ENCODE assay signal across 11 mouse cellular contexts in the genomic region with DNA sequence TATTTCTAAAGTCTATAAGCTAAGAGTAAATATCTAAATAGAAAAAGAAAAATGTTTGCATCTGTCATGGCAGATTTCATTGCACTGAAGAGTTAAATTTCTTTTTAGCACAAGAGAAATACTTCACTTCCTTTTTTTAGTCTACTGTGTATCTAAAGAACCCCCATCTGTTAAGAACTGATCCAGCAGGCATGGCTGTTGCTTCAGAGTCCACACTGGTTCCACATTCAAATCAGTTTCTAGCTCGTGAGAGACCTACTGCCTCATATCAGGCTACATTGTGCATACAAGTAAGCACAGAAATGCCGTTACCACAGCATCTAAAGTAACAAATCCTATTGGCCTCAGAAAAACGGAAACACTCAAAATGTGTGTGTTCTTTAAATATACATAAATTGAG. TPM values are rescaled to one million over a fixed set of nuclear protein-coding genes. Genes with fewer than 3 reads are reported as not detected.
DNase-seq lines count a peak whose midpoint lies in the region; ATAC-seq and TF ChIP-seq lines count a peak whose summit lies in the region.
"Had no signal": no experiment of that assay in that cellular context is flagged by ENCODE, and none has a peak within 500 bp of the region (broad histone marks: within the 10 kb centered on the region; RNA-seq: fewer than 3 reads in every experiment).

No protein-coding gene starts in this region.

- no peak for TF ChIP-seq POLR2A in MEL (IDR thresholded peaks at IDR 0.05; ENCODE audit: control insufficient read depth in 1 of 2, insufficient read depth in 1 of 2, low read depth in 1 of 2, low read length in 2 of 2, poor library complexity in 1 of 2)
- TF ChIP-seq POLR2A in limb, embryonic 14.5 days (IDR thresholded peaks at IDR 0.05; ENCODE audit: borderline replicate concordance, extremely low read depth, insufficient read depth, insufficient read length): no peak

- no peak overlapping the region for H3K9ac ChIP-seq in heart, embryonic 14.5 days (ENCODE audit: low read length)
- H3K9ac ChIP-seq in MEL (ENCODE audit: control insufficient read depth, low read depth, low read length, poor library complexity, severe bottlenecking): no peak overlapping the region
- no peak overlapping the region for H3K9ac ChIP-seq in forebrain, embryonic 11.5 days (ENCODE audit: low read length)
- no peak overlapping the region for H3K9ac ChIP-seq in limb, embryonic 14.5 days (ENCODE audit: low read depth, low read length, severe bottlenecking)

- no peak for ATAC-seq in heart, embryonic 14.5 days (ENCODE audit: insufficient number of reproducible peaks, insufficient read depth, low FRiP score, low read depth)
- ATAC-seq in forebrain, embryonic 11.5 days (replicated peaks; ENCODE audit: low FRiP score): no peak
- ATAC-seq in limb, embryonic 14.5 days (ENCODE audit: low FRiP score, low read depth): no peak

- no peak for TF ChIP-seq CTCF in MEL (IDR thresholded peaks at IDR 0.05 in 2 of 3, conservative IDR thresholded peaks at IDR 0.05 in 1 of 3; ENCODE audit: control insufficient read depth in 1 of 3, insufficient read depth in 1 of 3, low read depth in 2 of 3, low read length in 3 of 3, poor library complexity in 1 of 3, severe bottlenecking in 1 of 3)

- peaks cover 2 to 23% of the 10 kb centered on the region in 2 experiments; a peak in 3 of 4 replicates for H3K4me1 ChIP-seq in heart, embryonic 14.5 days (ENCODE audit: control insufficient read depth in 2 of 2, insufficient read depth in 2 of 2, low read length in 2 of 2)
- H3K4me1 ChIP-seq in MEL (ENCODE audit: control insufficient read depth in 1 of 2, insufficient read depth in 2 of 2, low read length in 2 of 2): no peaks in the 10 kb centered on the region
- peaks cover 5% of the 10 kb centered on the region; the same call in 1 of the 2 replicates for H3K4me1 ChIP-seq in forebrain, embryonic 11.5 days (replicated peaks; ENCODE audit: control insufficient read depth, insufficient read depth, low read length)
- H3K4me1 ChIP-seq in limb, embryonic 14.5 days (ENCODE audit: control insufficient read depth, insufficient read depth, low read length): peaks cover 2% of the 10 kb centered on the region; the same call in 1 of the 2 replicates

- H3K27ac ChIP-seq in heart, embryonic 14.5 days (replicated peaks in 1 of 2; ENCODE audit: control insufficient read depth in 1 of 2, insufficient read depth in 1 of 2, low read depth in 2 of 2, low read length in 2 of 2): no peak overlapping the region
- no peak overlapping the region for H3K27ac ChIP-seq in MEL (ENCODE audit: control insufficient read depth, low read depth, low read length)
- H3K27ac ChIP-seq in forebrain, embryonic 11.5 days (ENCODE audit: low read depth, low read length): no peak overlapping the region
- no peak overlapping the region for H3K27ac ChIP-seq in limb, embryonic 14.5 days (replicated peaks; ENCODE audit: low read depth, low read length)

- TF ChIP-seq EP300 in MEL (IDR thresholded peaks at IDR 0.05; ENCODE audit: low read depth in 1 of 2, low read length in 2 of 2): peak; percentile 53 to 68

- H3K27me3 ChIP-seq in heart, embryonic 14.5 days (ENCODE audit: control insufficient read depth, insufficient read depth, low read length): no peaks in the 10 kb centered on the region
- H3K27me3 ChIP-seq in MEL (ENCODE audit: control insufficient read depth in 1 of 2, insufficient read depth in 2 of 2, low read length in 2 of 2): no peaks in the 10 kb centered on the region; a peak in 1 of 4 replicates
- no peaks in the 10 kb centered on the region for H3K27me3 ChIP-seq in forebrain, embryonic 11.5 days (ENCODE audit: control insufficient read depth, insufficient read depth, low read length)
- H3K27me3 ChIP-seq in limb, embryonic 14.5 days (ENCODE audit: control insufficient read depth, insufficient read depth, low read length): no peaks in the 10 kb centered on the region

- intact Hi-C loops in gastrocnemius, postnatal 36 days (cut with DNase I): no loop called here
- intact Hi-C loops in gastrocnemius, postnatal 14 days (cut with DNase I; ENCODE audit: low total_unique reads): no loop called here

- DNase-seq in heart, adult 11 months: no peak
- DNase-seq in MEL (ENCODE audit: low read depth, low spot score): peak; percentile 70
- no peak for DNase-seq in forebrain, embryonic 11.5 days (ENCODE audit: low spot score)
- DNase-seq in limb, embryonic 14.5 days (ENCODE audit: low spot score): no peak
- DNase-seq in gastrocnemius, postnatal 36 days: no peak
- no peak for DNase-seq in gastrocnemius, postnatal 14 days
- DNase-seq in adrenal gland, postnatal 4 days (ENCODE audit: low spot score in 2 of 2): no peak
- DNase-seq: adrenal gland, postnatal 14 days; kidney, adult 9 months had no signal

- TF ChIP-seq RAD21 in MEL (IDR thresholded peaks at IDR 0.05; ENCODE audit: low read depth, low read length): no peak

- H3K9me3 ChIP-seq in heart, embryonic 14.5 days (ENCODE audit: control insufficient read depth, low read length): no peaks in the 10 kb centered on the region
- H3K9me3 ChIP-seq in MEL (replicated peaks; ENCODE audit: insufficient read depth, low read length): no peaks in the 10 kb centered on the region
- no peaks in the 10 kb centered on the region for H3K9me3 ChIP-seq in forebrain, embryonic 11.5 days (ENCODE audit: control insufficient read depth, low read length)
- H3K9me3 ChIP-seq in limb, embryonic 14.5 days (ENCODE audit: control insufficient read depth, low read length): no peaks in the 10 kb centered on the region

- H3K4me3 ChIP-seq in heart, embryonic 14.5 days (ENCODE audit: control insufficient read depth in 1 of 2, insufficient read depth in 1 of 2, low read depth in 1 of 2, low read length in 2 of 2): peak overlapping the region in 1 of 2 experiments; percentile 96; a peak in 2 of 4 replicates
- no peak overlapping the region for H3K4me3 ChIP-seq in MEL (ENCODE audit: control insufficient read depth in 1 of 2, insufficient read depth in 1 of 2, low read depth in 2 of 2, low read length in 2 of 2)
- peak overlapping the region; percentile 91 for H3K4me3 ChIP-seq in forebrain, embryonic 11.5 days (ENCODE audit: low read depth, low read length)
- no peak overlapping the region for H3K4me3 ChIP-seq in limb, embryonic 14.5 days (replicated peaks; ENCODE audit: low read length)
- H3K4me3 ChIP-seq: erythroblast, embryonic 14.5 days had no signal

- no peaks in the 10 kb centered on the region for H3K79me2 ChIP-seq in MEL (ENCODE audit: control insufficient read depth, insufficient read depth, low read length, poor library complexity)

- WGBS in heart, embryonic 14.5 days: 49% methylated on average over 3 of the region's 3 CpGs
- WGBS in forebrain, embryonic 11.5 days: 44% methylated on average over 3 of the region's 3 CpGs
- 49% methylated on average over 3 of the region's 3 CpGs for WGBS in limb, embryonic 14.5 days

- H3K4me2 ChIP-seq in heart, embryonic 14.5 days (ENCODE audit: low read length): peak overlapping the region; percentile 81
- peak overlapping the region; percentile 8; the same call in 1 of the 2 replicates for H3K4me2 ChIP-seq in forebrain, embryonic 11.5 days (ENCODE audit: low read depth, low read length, severe bottlenecking)
- H3K4me2 ChIP-seq in limb, embryonic 14.5 days (replicated peaks; ENCODE audit: low read depth, low read length, severe bottlenecking): peak overlapping the region; percentile 92; the same call in 1 of the 2 replicates

- no peaks in the 10 kb centered on the region for H3K36me3 ChIP-seq in heart, embryonic 14.5 days (ENCODE audit: control insufficient read depth, insufficient read depth, low read length)
- peaks cover 0 to 6% of the 10 kb centered on the region in 2 experiments; a peak in 2 of 4 replicates for H3K36me3 ChIP-seq in MEL (ENCODE audit: control insufficient read depth in 1 of 2, insufficient read depth in 2 of 2, low read length in 2 of 2)
- H3K36me3 ChIP-seq in forebrain, embryonic 11.5 days (ENCODE audit: control insufficient read depth, insufficient read depth, low read length): no peaks in the 10 kb centered on the region
- no peaks in the 10 kb centered on the region for H3K36me3 ChIP-seq in limb, embryonic 14.5 days (ENCODE audit: control insufficient read depth, insufficient read depth, low read length)

TF ChIP-seq in MEL, 35 proteins besides CTCF, POLR2A, EP300 and RAD21:
- TF ChIP-seq RCOR1 (IDR thresholded peaks at IDR 0.05; ENCODE audit: low read depth, low read length) (peak; percentile 47; the same call in 1 of the 2 replicates), GATA1 (IDR thresholded peaks at IDR 0.05; ENCODE audit: low read depth, low read length) (peak; percentile 41; the same call in 1 of the 2 replicates), USF2 (IDR thresholded peaks at IDR 0.05; ENCODE audit: borderline replicate concordance in 1 of 2, insufficient read depth in 1 of 2, low read depth in 1 of 2, low read length in 2 of 2) (no peak), MYC (IDR thresholded peaks at IDR 0.05; ENCODE audit: low read depth, low read length) (0 out of 2 replicates have a peak, but pooled peaks have one; percentile 29), POLR2AphosphoS5 (IDR thresholded peaks at IDR 0.05; ENCODE audit: borderline replicate concordance, low read depth, low read length) (no peak), SIN3A (IDR thresholded peaks at IDR 0.05; ENCODE audit: low read length) (0 out of 2 replicates have a peak, but pooled peaks have one; percentile 33), ETS1 (IDR thresholded peaks at IDR 0.05; ENCODE audit: low read depth, low read length) (peak; percentile 49; the same call in 1 of the 2 replicates)

RNA-seq across cellular contexts. Expression of a gene that starts 2.5 kb away (rescaled TPM):
- 15.7 and 16.0 TPM in 2 replicates for polyA plus RNA-seq in heart, embryonic 14.5 days (2014; fragmentation: Nextera tagmentation; extraction: Ambion mirVana)
- 0.27 and 0.33 TPM in 2 replicates for total RNA-seq in MEL (2012; rRNA removed)
- under 1 TPM in 1 of 2 experiments, not detected in 1; 0.04 TPM for polyA plus RNA-seq in MEL (2012; ENCODE audit: insufficient read depth in 1 of 2, insufficient read length in 2 of 2, low read depth in 1 of 2, low replicate concordance in 2 of 2, missing spikeins in 1 of 2)
- 19.4 and 20.5 TPM in 2 replicates for polyA plus RNA-seq in forebrain, embryonic 11.5 days (2014; fragmentation: Nextera tagmentation; extraction: Ambion mirVana)
- polyA plus RNA-seq in limb, embryonic 14.5 days (2012; rRNA removed): 34.1 and 39.6 TPM in 2 replicates
- 20.6 and 24.6 TPM in 2 replicates for polyA plus RNA-seq in limb, embryonic 14.5 days (2014; fragmentation: Nextera tagmentation; extraction: Ambion mirVana)
- total RNA-seq in gastrocnemius, postnatal 36 days (2021): 1 to 10 TPM; 4.4 to 4.7 TPM
- 1 to 10 TPM; 8.0 to 8.5 TPM for total RNA-seq in gastrocnemius, postnatal 14 days (2021)
- total RNA-seq in adrenal gland, postnatal 4 days (2021): 10 to 100 TPM; 30.3 to 31.6 TPM
- polyA plus RNA-seq: erythroblast, embryonic 14.5 days had no signal

Comparison
In these comparisons a context has a peak if more than half of its experiments do, and no peak if none do; other contexts are left out.
1. H3K4me2 ChIP-seq: peak in every context shown above with its lines; median percentile 92 in limb, embryonic 14.5 days; 81 in heart, embryonic 14.5 days; 8 in forebrain, embryonic 11.5 days.